Mouse (Mus musculus): ENCODE results near the gene Slc46a2. TPM values are rescaled to one million over a fixed set of nuclear protein-coding genes. Genes with fewer than 3 reads are reported as not detected.

Gene Slc46a2
- total and polyA plus RNA-seq, 2 experiments from 2014 or later: 0.12 TPM; not detected in 1

GRCm38 (mm10) chr4:59870859-59871591, 43.8 kb downstream of the Slc46a2 start:
- peak; percentile 93 for TF ChIP-seq CTCF (IDR thresholded peaks at IDR 0.05; ENCODE audit: low read depth)
- Histone ChIP-seq H3K36me3 (ENCODE audit: insufficient read depth) (no peaks in the 10 kb centered on the region), H3K9me3 (ENCODE audit: low read length) (no peaks in the 10 kb centered on the region), H3K4me3 (ENCODE audit: low read depth, low read length) (no peak overlapping the region), H3K4me1 (ENCODE audit: insufficient read depth) (no peaks in the 10 kb centered on the region), H3K27ac (ENCODE audit: low read depth, low read length) (no peak overlapping the region), H3K4me2 (ENCODE audit: low read depth) (no peak overlapping the region), H3K9ac (no peak overlapping the region), H3K27me3 (ENCODE audit: insufficient read depth, low read length) (no peaks in the 10 kb centered on the region)
- peak; percentile 92 for ATAC-seq
- 60% methylated on average over 9 of the region's 9 CpGs for WGBS
- DNase-seq: peak; percentile 93

GRCm38 (mm10) chr4:59870433-59870832, 44.4 kb downstream of the Slc46a2 start:
- TF ChIP-seq CTCF (IDR thresholded peaks at IDR 0.05; ENCODE audit: low read depth): no peak
- Histone ChIP-seq H3K4me1 (ENCODE audit: insufficient read depth) (no peaks in the 10 kb centered on the region), H3K9ac (no peak overlapping the region), H3K27ac (ENCODE audit: low read depth, low read length) (no peak overlapping the region), H3K36me3 (ENCODE audit: insufficient read depth) (no peaks in the 10 kb centered on the region), H3K4me2 (ENCODE audit: low read depth) (no peak overlapping the region), H3K27me3 (ENCODE audit: insufficient read depth, low read length) (no peaks in the 10 kb centered on the region), H3K9me3 (ENCODE audit: low read length) (no peaks in the 10 kb centered on the region), H3K4me3 (ENCODE audit: low read depth, low read length) (no peak overlapping the region)
- ATAC-seq (no peak), DNase-seq (no peak)
- WGBS: 63% methylated on average over 6 of the region's 6 CpGs

- DNase-seq (peak; percentile 70), ATAC-seq (peak; percentile 30)
- Histone ChIP-seq H3K4me3 (ENCODE audit: low read depth, low read length) (no peak overlapping the region), H3K4me1 (ENCODE audit: insufficient read depth) (no peaks in the 10 kb centered on the region), H3K9me3 (ENCODE audit: low read length) (no peaks in the 10 kb centered on the region), H3K9ac (no peak overlapping the region), H3K27me3 (ENCODE audit: insufficient read depth, low read length) (no peaks in the 10 kb centered on the region), H3K4me2 (ENCODE audit: low read depth) (no peak overlapping the region), H3K36me3 (ENCODE audit: insufficient read depth) (no peaks in the 10 kb centered on the region), H3K27ac (ENCODE audit: low read depth, low read length) (no peak overlapping the region)
- 24% methylated on average over 6 of the region's 6 CpGs for WGBS
- no peak for TF ChIP-seq CTCF (IDR thresholded peaks at IDR 0.05; ENCODE audit: low read depth)
These were observed 45.3 kb downstream of the Slc46a2 start for GRCm38 (mm10) chr4:59869488-59870057.

- H3K9me3 ChIP-seq (ENCODE audit: low read length): no peaks in the 10 kb centered on the region
- H3K4me2 ChIP-seq (ENCODE audit: low read depth): no peak overlapping the region
- no peaks in the 10 kb centered on the region for H3K4me1 ChIP-seq (ENCODE audit: insufficient read depth)
- TF ChIP-seq CTCF (IDR thresholded peaks at IDR 0.05; ENCODE audit: low read depth): no peak
- H3K27ac ChIP-seq (ENCODE audit: low read depth, low read length): no peak overlapping the region
- no peaks in the 10 kb centered on the region for H3K36me3 ChIP-seq (ENCODE audit: insufficient read depth)
- ATAC-seq (no peak), DNase-seq (no peak)
- H3K9ac ChIP-seq: no peak overlapping the region
- no peak overlapping the region for H3K4me3 ChIP-seq (ENCODE audit: low read depth, low read length)
- 83% methylated on average over 11 of the region's 11 CpGs for WGBS
- H3K27me3 ChIP-seq (ENCODE audit: insufficient read depth, low read length): no peaks in the 10 kb centered on the region
These were observed 46.8 kb downstream of the Slc46a2 start for GRCm38 (mm10) chr4:59868086-59868485.

- 79% methylated on average over 6 of the region's 6 CpGs for whole genome bisulfite sequencing
These were observed 51.0 kb downstream of the Slc46a2 start for GRCm38 (mm10) chr4:59863869-59864268.

GRCm38 (mm10) chr4:59862335-59862734, 52.5 kb downstream of the Slc46a2 start:
- DNase-seq (no peak), ATAC-seq (no peak)
- TF ChIP-seq CTCF (IDR thresholded peaks at IDR 0.05; ENCODE audit: low read depth): no peak
- Histone ChIP-seq H3K4me2 (ENCODE audit: low read depth) (no peak overlapping the region), H3K36me3 (ENCODE audit: insufficient read depth) (peaks cover 3% of the 10 kb centered on the region; the same call in 1 of the 2 replicates), H3K4me3 (ENCODE audit: low read depth, low read length) (no peak overlapping the region), H3K9me3 (ENCODE audit: low read length) (no peaks in the 10 kb centered on the region), H3K9ac (no peak overlapping the region), H3K27me3 (ENCODE audit: insufficient read depth, low read length) (no peaks in the 10 kb centered on the region), H3K27ac (ENCODE audit: low read depth, low read length) (no peak overlapping the region), H3K4me1 (ENCODE audit: insufficient read depth) (no peaks in the 10 kb centered on the region)
- 70% methylated on average over 1 of the region's 1 CpGs for WGBS

More at GRCm38 (mm10) chr4:59863869-59864268, 51.0 kb downstream of the Slc46a2 start:
- TF ChIP-seq CTCF (IDR thresholded peaks at IDR 0.05; ENCODE audit: low read depth): no peak
- ATAC-seq (no peak), DNase-seq (no peak)
- Histone ChIP-seq H3K4me3 (ENCODE audit: low read depth, low read length) (no peak overlapping the region), H3K27me3 (ENCODE audit: insufficient read depth, low read length) (no peaks in the 10 kb centered on the region), H3K4me1 (ENCODE audit: insufficient read depth) (no peaks in the 10 kb centered on the region), H3K27ac (ENCODE audit: low read depth, low read length) (no peak overlapping the region), H3K36me3 (ENCODE audit: insufficient read depth) (no peaks in the 10 kb centered on the region), H3K9me3 (ENCODE audit: low read length) (no peaks in the 10 kb centered on the region), H3K4me2 (ENCODE audit: low read depth) (no peak overlapping the region), H3K9ac (no peak overlapping the region)

GRCm38 (mm10) chr4:59861871-59862270, 53.0 kb downstream of the Slc46a2 start:
- H3K9me3 ChIP-seq (ENCODE audit: low read length): no peaks in the 10 kb centered on the region
- H3K4me2 ChIP-seq (ENCODE audit: low read depth): no peak overlapping the region
- H3K36me3 ChIP-seq (ENCODE audit: insufficient read depth): peaks cover 3% of the 10 kb centered on the region; the same call in 1 of the 2 replicates
- 25% methylated on average over 4 of the region's 4 CpGs for WGBS
- H3K27ac ChIP-seq (ENCODE audit: low read depth, low read length): no peak overlapping the region
- ATAC-seq (peak; percentile 81), DNase-seq (peak; percentile 35)
- no peak overlapping the region for H3K9ac ChIP-seq
- H3K4me3 ChIP-seq (ENCODE audit: low read depth, low read length): no peak overlapping the region
- H3K4me1 ChIP-seq (ENCODE audit: insufficient read depth): no peaks in the 10 kb centered on the region
- no peak for TF ChIP-seq CTCF (IDR thresholded peaks at IDR 0.05; ENCODE audit: low read depth)
- H3K27me3 ChIP-seq (ENCODE audit: insufficient read depth, low read length): no peaks in the 10 kb centered on the region

All from forebrain, postnatal 0 days (tissue).